Mouse (Mus musculus) yolk sac, embryonic 10.5 days (tissue): ENCODE measurements at regions not wholly inside any gene's neighbourhood (a gene's known extent, or its start where the extent isn't known, plus 50 kb on each side); places are given as distances from the start of the nearest gene placed in this dataset.

Experiments
- DNase-seq: peaks from one replicate; pipeline ENCODE4 v3.0.0-alpha.2; 2017; ENCODE audit warnings: low spot score

GRCm38 (mm10) chr5:118815783-118816182 lies 255.3 kb downstream of the Med13l start:
- no peak for DNase-seq

- no peak for DNase-seq
These were observed 257.8 kb downstream of the Med13l start for GRCm38 (mm10) chr5:118818294-118818693.

- DNase-seq = no peak
These were observed 264.3 kb downstream of the Med13l start for GRCm38 (mm10) chr5:118824791-118825190.

DNA sequence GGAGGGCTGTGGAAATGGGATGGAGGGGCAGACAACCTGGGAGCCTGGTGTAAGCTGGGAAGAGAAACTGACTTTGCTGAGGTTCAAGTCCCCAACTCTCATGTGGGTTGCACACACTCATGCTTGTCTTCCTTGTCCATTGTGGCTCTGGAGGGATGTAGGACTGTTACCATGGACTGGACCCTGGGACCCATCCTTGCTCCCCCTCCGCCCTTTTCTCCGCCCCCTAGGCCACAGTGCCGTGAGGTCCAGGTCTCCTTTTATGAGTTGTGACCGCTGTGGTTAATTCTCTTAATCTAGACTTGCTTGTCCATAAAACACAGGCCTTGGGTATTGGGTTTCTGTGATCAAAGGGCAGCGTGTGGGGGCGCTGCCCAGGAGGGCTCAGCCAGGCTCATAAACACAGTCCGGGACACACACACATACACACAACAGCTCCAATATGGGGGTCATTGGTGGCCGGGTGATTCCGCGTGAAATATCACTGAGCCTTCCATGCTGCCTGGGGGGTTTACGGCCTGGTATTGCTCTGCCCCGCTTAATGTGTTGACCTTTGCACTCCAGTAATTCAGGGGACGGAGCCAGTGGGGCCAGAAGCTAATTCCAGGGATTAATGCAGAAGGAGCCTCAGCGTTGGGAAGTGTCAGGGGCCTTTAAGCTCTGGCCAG lies 268.7 kb downstream of the Med13l start:
- peak; percentile 41 for DNase-seq

DNA sequence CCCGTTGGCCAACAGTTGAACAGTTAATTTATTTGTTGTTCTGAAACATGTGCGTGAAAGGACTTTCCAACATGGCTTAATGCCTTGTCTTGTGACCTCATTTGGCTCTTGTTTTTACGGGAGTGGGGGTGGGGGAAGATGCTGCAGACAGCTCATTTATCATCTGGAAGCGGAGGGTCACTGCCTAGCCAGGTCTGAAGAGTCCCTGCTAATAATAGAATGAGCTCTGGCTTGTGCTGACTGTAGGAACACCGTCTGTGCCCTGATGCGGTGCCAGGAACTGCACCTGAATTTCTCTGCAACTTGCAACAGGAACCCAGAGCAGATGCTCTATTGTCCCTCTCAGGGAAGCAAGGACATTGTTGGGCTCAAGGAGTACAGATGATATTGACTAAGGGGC lies 272.2 kb downstream of the Med13l start:
- DNase-seq = no peak

GRCm38 (mm10) chr5:118834129-118834528 lies 273.6 kb downstream of the Med13l start:
- no peak for DNase-seq

DNA sequence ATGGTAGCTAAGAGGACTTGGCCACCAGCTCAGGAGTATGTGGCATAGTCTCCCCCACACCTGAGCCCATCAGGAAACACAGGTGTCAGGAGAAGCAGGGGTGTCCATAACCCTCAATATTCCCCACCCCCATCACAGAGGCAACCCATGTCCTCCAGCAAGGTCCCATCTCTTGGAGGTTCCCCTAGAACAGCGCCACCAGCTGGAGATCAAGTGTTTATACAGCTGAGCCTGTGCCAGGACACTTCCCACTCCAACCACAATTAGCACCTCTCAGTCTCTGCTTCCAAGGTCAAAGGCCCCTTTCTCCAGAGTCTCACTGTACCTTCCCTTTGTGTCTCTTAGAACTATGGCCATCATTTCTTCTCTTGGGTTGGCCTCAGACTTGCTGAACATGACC lies 276.5 kb downstream of the Med13l start:
- no peak for DNase-seq

- no peak for DNase-seq
These were observed 277.9 kb downstream of the Med13l start for GRCm38 (mm10) chr5:118838421-118838820.

- DNase-seq = no peak
These were observed 279.4 kb downstream of the Med13l start for GRCm38 (mm10) chr5:118839916-118840315.

GRCm38 (mm10) chr5:118841210-118842016 lies 280.9 kb downstream of the Med13l start:
- no peak for DNase-seq

DNA sequence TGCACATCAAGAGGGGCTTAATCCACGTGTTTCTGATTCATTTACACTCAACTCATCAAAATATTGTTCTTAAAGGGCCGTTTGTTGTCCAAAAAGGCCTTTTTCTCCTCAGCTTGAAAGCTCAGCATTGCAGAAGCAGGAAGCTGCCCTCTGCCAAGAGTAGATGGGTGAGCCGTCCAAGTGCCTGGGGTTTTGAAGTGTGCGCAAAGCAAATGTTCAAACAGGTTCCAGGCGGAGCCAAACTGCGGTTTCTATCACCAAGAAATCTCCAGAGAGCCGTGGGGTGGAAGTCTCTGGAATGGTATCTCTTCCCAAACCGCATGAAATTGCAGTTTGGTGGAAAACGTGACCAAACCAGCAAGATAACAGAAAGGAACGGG lies 281.5 kb downstream of the Med13l start:
- no peak for DNase-seq

DNA sequence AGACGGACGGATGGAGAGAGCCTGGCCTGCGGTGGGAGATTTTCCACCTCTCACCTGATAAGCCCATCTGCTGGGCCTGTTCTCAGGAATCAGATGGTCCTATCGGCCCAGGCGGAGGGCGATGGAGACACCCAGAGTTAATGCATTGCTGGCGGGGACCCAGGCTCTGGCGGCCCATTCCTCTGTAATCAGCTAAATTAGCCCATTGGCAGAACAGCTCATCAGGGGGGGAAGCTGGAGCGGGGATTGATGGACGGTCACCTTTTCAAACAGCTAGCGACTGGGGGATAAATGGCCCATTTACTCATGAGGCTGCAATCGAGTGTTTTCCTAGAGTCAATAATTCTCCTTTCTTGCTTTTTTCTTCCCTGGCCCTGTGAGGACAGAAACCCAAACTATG lies 296.5 kb downstream of the Med13l start:
- DNase-seq = no peak

GRCm38 (mm10) chr5:118861143-118861847 lies 300.8 kb downstream of the Med13l start:
- DNase-seq = no peak

DNA sequence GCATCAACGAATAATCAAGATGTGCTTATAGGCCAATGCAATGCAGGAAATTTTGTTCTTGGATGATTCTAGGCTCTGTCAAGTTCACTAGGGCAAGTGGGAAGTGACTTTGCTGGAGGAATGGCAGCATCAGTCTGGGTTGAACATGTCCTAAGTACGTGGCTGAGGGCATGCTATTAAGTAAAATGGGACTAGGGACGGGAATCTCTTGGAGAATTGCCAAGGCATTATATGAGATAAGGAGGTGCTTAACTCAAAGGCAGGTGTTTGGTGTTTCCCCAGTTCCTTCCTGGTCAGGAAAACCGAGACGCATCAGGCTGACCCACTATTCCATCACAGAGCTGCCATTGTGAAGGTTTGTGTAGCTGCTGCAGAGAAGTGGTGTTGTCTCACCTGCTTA lies 307.0 kb downstream of the Med13l start:
- no peak for DNase-seq

DNA sequence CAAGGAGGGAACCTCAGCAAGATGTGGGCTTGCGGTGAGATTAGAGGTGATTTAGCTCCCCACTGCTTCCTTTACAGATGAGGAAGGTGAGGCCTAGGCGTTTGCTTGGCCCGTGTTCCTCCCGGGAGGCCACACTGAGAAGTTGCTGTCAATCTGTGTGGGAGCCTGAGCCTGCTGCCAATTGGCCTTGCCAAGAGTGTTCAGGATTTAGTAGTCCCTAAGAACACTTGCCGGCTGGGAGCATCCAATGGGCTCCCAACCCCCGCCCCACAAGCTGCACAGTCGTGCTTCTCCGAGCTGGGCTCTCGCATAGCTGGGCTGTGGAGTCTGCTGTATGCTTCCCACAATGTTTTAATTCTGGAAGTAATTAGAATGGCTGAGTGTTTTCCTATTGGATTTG lies 308.9 kb downstream of the Med13l start:
- no peak for DNase-seq

DNA sequence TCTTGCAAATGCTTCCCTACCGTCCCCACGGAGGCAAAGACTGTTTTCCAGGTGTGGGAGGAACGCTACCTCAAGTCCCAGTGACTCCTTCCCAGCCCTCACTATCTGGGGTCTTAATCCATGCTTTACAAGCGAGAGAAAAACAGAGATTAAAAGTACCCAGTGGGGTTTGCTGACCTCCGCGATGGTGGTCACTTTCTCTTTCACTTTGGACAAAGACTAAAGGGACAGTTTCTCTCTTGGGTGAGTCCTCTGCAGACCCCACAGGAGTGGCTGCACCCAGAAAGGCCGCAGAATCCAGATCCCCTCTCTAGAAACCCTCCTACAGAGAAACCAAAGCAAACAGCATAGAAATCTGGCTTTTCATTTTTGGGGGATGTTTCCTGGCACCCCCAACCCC lies 313.4 kb downstream of the Med13l start:
- no peak for DNase-seq

DNA sequence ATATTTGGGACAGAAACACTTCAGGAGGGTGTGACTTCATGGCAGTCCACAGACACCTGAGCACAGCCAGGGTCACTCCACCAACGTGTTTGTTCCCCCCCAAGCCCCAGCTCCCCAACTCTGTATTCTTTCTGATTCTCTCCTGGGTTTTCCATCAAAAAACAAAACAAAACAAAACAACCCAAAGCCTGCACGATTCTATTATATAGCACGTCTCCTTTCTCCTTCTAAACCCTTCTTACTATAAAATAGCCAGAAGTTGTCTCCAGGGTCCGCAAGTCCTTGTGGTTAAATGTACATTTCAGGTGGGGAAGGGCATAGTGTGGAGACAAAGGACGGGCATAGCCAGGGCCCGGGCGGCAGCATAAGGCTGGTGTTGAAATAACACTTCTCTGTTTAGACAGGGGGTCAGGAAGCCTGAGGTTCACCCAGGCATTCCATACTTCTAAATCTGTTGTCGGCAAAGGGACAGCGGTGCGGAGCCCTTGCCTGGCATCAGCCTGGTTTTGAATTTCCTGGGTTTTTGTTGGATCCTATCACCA lies 314.7 kb downstream of the Med13l start:
- DNase-seq = no peak

- DNase-seq = no peak
These were observed 316.3 kb downstream of the Med13l start for GRCm38 (mm10) chr5:118876586-118877312.

- DNase-seq = peak; percentile 54
These were observed 316.8 kb downstream of the Med13l start for GRCm38 (mm10) chr5:118877313-118877669.

DNA sequence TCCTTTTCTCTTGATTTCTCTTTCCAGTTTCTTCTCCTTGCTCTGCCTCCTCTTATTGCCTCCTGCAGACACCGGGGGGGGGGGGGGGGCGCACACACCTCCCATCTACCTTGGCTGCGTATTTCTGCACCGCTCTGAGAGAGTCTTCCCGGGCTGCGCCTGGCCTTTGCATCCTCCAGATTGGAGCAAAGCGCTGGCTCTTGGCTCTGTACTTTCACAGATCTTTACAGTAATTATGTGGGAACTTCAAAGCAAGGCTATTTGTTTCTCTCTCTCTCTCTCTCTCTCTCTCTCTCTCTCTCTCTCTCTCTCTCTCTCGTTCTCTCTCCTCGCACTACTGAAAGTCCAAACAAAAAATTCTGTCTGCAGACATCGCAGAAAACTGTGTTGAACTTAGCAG lies 317.4 kb downstream of the Med13l start:
- no peak for DNase-seq

- no peak for DNase-seq
These were observed 318.2 kb downstream of the Med13l start for GRCm38 (mm10) chr5:118878722-118879121.

DNA sequence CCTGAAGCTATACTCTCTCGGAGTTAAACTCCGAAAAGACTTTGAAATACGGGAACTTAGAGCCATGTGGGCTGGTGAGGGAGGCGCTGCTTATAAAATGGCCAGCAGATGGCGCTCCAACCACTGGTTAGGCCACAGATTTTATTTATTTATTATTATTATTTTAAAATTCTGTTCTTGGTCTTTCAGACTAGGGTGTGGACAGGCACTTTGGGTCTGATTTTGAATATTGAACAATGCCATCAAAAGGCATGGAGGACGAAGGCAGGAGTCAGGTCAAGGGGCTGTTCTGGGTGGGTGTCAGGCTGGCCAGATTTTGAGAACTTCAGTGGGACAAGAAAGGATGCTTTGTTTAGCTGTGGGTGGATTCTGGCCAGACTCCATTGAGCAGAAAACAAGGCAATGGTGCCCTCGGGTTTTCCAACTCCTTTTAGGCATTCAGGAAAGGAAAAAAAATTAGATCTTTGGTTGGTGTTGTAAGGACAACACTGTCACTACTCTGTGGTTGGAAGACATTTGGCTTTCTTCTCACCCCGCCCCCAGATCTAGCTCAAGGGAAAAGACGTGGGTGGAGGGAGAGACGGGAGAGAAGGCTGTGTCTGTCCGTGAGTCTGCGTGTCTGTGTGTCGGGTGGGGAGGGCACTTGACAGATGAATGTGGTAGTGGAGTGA lies 319.5 kb downstream of the Med13l start:
- DNase-seq = peak; percentile 44
